Mouse (Mus musculus) intestine, postnatal 0 days (tissue): ENCODE data around the gene Serpina16. TPM values are rescaled to one million over a fixed set of nuclear protein-coding genes. Genes with fewer than 3 reads are reported as not detected.

ENCODE experiments used
- ATAC-seq: fragments of 200-750 bp; cut with Nextera tagmentation; 2 replicates; pipeline ENCODE4 v1.8.0; 2017; ENCODE audit warnings: mild to moderate bottlenecking, moderate TSS enrichment, moderate library complexity
- H3K27ac ChIP-seq: fragments of 300-500 bp; sonication (generic); 2 replicates; pipeline ENCODE4 v1.5.1; 2014; ENCODE audit warnings: mild to moderate bottlenecking, low read depth, low read length, moderate library complexity
- H3K27me3 ChIP-seq: fragments of 300-500 bp; sonication (generic); replicated peaks from 2 replicates; pipeline ENCODE4 v1.6.1; 2014; ENCODE audit warnings: low read length, mixed read lengths; ENCODE audit not compliant: control insufficient read depth, insufficient read depth
- H3K36me3 ChIP-seq: fragments of 300-500 bp; sonication (generic); 2 replicates; pipeline ENCODE4 v1.6.1; 2014; ENCODE audit warnings: mild to moderate bottlenecking, moderate library complexity; ENCODE audit not compliant: control insufficient read depth, insufficient read depth
- H3K4me1 ChIP-seq: fragments of 300-500 bp; sonication (generic); replicated peaks from 2 replicates; pipeline ENCODE4 v1.6.1; 2014; ENCODE audit warnings: antibody characterized with exemption, low read length, mixed read lengths; ENCODE audit not compliant: control insufficient read depth, insufficient read depth
- H3K4me2 ChIP-seq: fragments of 300-500 bp; sonication (generic); replicated peaks from 2 replicates; pipeline ENCODE4 v1.6.1; 2014; ENCODE audit warnings: low read depth, mild to moderate bottlenecking, moderate library complexity
- H3K4me3 ChIP-seq: fragments of 300-500 bp; sonication (generic); 2 replicates; pipeline ENCODE4 v1.5.1; 2014; ENCODE audit warnings: low read depth, low read length
- H3K9ac ChIP-seq: fragments of 300-500 bp; sonication (generic); 2 replicates; pipeline ENCODE4 v1.6.1; 2014; ENCODE audit warnings: mild to moderate bottlenecking, low read depth, low read length
- H3K9me3 ChIP-seq: fragments of 300-500 bp; sonication (generic); 2 replicates; pipeline ENCODE4 v1.6.1; 2016; ENCODE audit warnings: mixed run types; ENCODE audit not compliant: control insufficient read depth
- CTCF ChIP-seq: sonication (generic); IDR thresholded peaks from 2 replicates; pipeline ENCODE4 v1.5.1; 2016; ENCODE audit warnings: low read depth, mild to moderate bottlenecking, control low read depth, antibody characterized with exemption, moderate library complexity
- WGBS: fragments of 180-500 bp; shearing (Covaris S2); extraction: QIAGEN DNeasy Blood & Tissue Kit; methylation state at CpG from one replicate; pipeline ENCODE4 v1.1.7; 2014; 5-methylcytosine and 5-hydroxymethylcytosine counted together
- polyA plus RNA-seq: library from polyadenylated mRNA; unstranded; fragments of >200 nt; fragmentation: Nextera tagmentation; extraction: Ambion mirVana; gene quantifications from 2 replicates; pipeline ENCODE4 v1.2.1, GENCODE M21; 2015

Serpina16 gene
- polyA plus RNA-seq, 1 experiment from 2014 or later, result not detected

DNA sequence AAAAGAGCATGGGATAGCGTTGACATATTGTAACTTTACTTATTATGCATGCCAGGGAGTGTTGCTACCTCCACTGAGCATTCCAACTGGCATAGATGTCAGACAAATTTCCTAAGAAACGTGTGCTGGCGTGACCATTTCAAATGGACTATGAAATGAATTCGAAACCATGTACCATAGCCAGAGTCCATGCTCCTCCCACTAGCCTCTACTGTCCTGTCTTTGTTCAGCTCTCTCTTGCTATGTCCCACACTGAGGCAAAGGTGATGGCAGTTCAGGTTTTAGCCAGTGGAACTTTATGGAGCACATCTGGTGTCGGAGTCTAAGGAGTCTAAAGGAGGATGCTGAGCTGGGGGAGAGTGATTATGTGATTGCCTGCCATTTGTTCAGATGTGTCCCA, 15.9 kb downstream of the Serpina16 start:
- H3K27me3 ChIP-seq, result no peaks in the 10 kb centered on the region
- H3K9ac ChIP-seq, result no peak overlapping the region
- no peak overlapping the region for H3K27ac ChIP-seq
- H3K9me3 ChIP-seq, result no peaks in the 10 kb centered on the region
- TF ChIP-seq CTCF, result no peak
- H3K36me3 ChIP-seq, result no peaks in the 10 kb centered on the region
- no peak overlapping the region for H3K4me2 ChIP-seq
- H3K4me3 ChIP-seq, result no peak overlapping the region
- WGBS, result 90% methylated on average over 5 of the region's 5 CpGs
- H3K4me1 ChIP-seq, result no peaks in the 10 kb centered on the region
- no peak for ATAC-seq

DNA sequence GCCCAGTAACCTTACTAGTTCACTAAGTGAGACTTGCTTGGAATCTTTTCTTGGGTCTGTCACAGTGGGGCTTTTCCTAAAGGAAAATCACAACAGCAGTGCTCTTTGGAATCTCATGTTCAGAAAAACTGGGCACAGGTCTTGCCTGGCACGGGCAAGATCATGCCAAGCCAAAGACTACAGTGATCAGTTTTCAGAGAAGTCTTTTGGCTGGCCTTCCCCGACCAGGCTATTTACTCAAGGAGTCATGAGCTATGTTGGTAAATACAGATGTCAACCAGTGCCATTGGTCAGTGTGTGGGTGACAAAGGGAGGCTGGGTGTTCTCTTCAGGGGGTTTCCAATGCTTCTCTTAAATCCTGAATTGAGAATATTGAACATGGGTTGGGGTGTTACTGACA, 16.8 kb downstream of the Serpina16 start:
- no peaks in the 10 kb centered on the region for H3K4me1 ChIP-seq
- no peak overlapping the region for H3K4me3 ChIP-seq
- H3K36me3 ChIP-seq, result no peaks in the 10 kb centered on the region
- no peak overlapping the region for H3K9ac ChIP-seq
- WGBS, result 82% methylated on average over 2 of the region's 2 CpGs
- no peak for ATAC-seq
- H3K27ac ChIP-seq, result no peak overlapping the region
- no peaks in the 10 kb centered on the region for H3K9me3 ChIP-seq
- H3K4me2 ChIP-seq, result no peak overlapping the region
- H3K27me3 ChIP-seq, result no peaks in the 10 kb centered on the region
- TF ChIP-seq CTCF, result no peak

- Histone ChIP-seq H3K4me3 (no peak overlapping the region), H3K27me3 (no peaks in the 10 kb centered on the region), H3K9me3 (no peaks in the 10 kb centered on the region), H3K4me2 (no peak overlapping the region), H3K27ac (no peak overlapping the region), H3K36me3 (no peaks in the 10 kb centered on the region), H3K4me1 (no peaks in the 10 kb centered on the region), H3K9ac (no peak overlapping the region)
- TF ChIP-seq CTCF, result no peak
- no peak for ATAC-seq
- 82% methylated on average over 10 of the region's 10 CpGs for WGBS
Measured at GRCm38 (mm10) chr12:103657991-103658390, 17.9 kb downstream of the Serpina16 start.

DNA sequence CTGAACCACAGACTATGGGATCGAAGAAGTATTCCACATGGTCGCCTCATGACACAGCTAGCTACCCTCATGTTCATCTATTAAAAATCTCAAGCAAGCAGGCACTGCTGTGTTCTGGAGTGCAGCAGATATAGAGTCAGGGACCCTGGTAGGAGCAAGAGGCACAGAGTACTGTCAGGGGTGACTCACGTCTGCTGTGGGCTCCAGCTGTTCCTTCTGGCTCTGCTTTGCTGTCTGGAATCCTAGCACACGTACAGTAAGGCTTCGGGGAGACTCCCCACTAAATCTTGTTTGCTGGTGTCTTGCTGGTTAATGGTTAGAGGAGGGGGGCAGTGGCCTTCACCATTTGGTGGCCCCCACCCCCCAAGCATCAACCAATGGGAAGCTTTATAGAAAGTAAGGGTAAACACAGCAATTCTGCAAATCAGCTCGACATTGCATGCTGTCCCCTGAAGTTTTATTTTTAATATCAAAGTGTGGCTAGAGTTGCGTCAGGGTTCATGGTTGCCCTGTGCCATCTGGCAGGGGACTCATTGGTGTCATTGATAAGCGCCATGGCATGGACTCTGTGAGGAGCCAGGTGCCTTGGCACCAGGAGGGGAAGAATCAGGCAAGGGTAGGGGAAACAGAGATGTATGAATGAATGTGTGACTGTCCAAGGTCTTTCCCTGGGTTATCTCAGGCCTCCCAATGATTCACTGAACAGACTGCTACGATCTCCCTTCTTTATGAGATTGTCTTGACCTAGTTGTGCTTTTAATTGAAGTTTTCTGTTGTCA, 18.9 kb downstream of the Serpina16 start, which contains the start of gene Serpina6:
TSS of gene Serpina6 (minus strand) at position 365 of the 779 bp plus-strand sequence.
- H3K4me1 ChIP-seq, result no peaks in the 10 kb centered on the region
- ATAC-seq, result no peak
- no peak within 1 kb of the TSS for H3K4me3 ChIP-seq
- H3K9me3 ChIP-seq, result no peaks in the 10 kb centered on the region
- no peaks in the 10 kb centered on the region for H3K27me3 ChIP-seq
- H3K36me3 ChIP-seq, result no peaks in the 10 kb centered on the region
- no peak within 1 kb of the TSS for H3K4me2 ChIP-seq
- 69% methylated on average over 9 of the region's 9 CpGs for WGBS
- no peak within 1 kb of the TSS for H3K9ac ChIP-seq
- no peak within 1 kb of the TSS for H3K27ac ChIP-seq
- no peak for TF ChIP-seq CTCF

DNA sequence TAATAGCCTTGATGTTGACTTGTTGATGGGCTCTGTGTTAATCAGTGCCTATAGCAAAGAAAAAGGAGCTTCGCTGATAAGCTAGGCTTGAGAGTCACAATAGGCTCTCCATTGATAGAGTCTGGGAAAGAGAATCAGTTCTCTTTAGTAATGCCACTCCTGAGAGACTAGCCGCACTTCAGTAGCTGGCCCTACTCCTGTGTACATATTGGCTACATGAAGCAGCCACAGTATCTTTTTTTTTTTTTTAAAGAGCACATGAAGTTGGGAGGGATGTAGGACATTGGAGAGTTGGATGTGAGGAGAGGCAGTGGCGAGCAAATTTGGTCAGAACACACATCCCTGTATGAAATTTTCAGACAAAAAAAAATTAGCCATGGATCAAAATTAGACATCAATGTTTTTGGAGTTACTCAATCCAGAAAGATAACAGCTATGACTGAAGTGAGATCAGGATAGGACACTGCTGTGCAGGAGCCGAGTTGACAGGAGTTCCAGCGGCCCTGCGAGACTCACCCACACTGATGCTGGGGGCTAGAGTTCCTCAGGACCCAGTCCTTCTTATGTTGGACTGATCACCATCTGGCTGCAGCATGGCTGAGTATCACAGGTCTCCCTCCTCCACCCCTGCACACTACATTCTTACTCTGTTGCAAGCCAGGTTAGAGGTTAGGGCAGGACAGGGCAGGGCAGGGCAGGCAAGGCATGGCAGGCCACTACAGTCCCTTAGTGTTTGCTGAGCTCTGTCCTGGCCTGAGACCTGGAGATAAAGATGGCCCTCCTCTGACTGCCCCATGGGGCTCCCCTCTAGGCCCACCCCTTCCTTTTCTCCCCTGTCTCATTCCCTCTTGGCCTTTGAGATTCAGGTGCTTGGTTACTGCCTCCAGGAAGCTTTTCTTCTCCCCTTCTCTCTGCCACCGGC, 20.6 kb downstream of the Serpina16 start:
- no peaks in the 10 kb centered on the region for H3K36me3 ChIP-seq
- no peaks in the 10 kb centered on the region for H3K4me1 ChIP-seq
- ATAC-seq, result no peak
- no peak overlapping the region for H3K4me2 ChIP-seq
- WGBS, result 85% methylated on average over 7 of the region's 7 CpGs
- no peaks in the 10 kb centered on the region for H3K27me3 ChIP-seq
- H3K9me3 ChIP-seq, result peaks cover 2% of the 10 kb centered on the region; the same call in 1 of the 2 replicates
- TF ChIP-seq CTCF, result no peak
- no peak overlapping the region for H3K4me3 ChIP-seq
- no peak overlapping the region for H3K9ac ChIP-seq
- no peak overlapping the region for H3K27ac ChIP-seq

GRCm38 (mm10) chr12:103653836-103654235, 22.1 kb downstream of the Serpina16 start:
- Histone ChIP-seq H3K9me3 (peaks cover 6% of the 10 kb centered on the region; the same call in 1 of the 2 replicates), H3K36me3 (no peaks in the 10 kb centered on the region), H3K27me3 (no peaks in the 10 kb centered on the region), H3K4me3 (no peak overlapping the region), H3K9ac (no peak overlapping the region), H3K27ac (no peak overlapping the region), H3K4me2 (no peak overlapping the region), H3K4me1 (no peaks in the 10 kb centered on the region)
- TF ChIP-seq CTCF, result no peak
- no peak for ATAC-seq
- WGBS, result 97% methylated on average over 2 of the region's 2 CpGs
